Mouse (Mus musculus): ENCODE results near the gene Cadm1. TPM values are rescaled to one million over a fixed set of nuclear protein-coding genes. Genes with fewer than 3 reads are reported as not detected.

Cadm1 gene
- polyA plus RNA-seq, 1 experiment from 2014 or later, result 13.6 TPM

- H3K4me3 ChIP-seq (ENCODE audit: low read depth, low read length), result no peak overlapping the region
- ATAC-seq, result no peak
- H3K9ac ChIP-seq (replicated peaks), result no peak overlapping the region
- H3K4me2 ChIP-seq (ENCODE audit: low read depth, low read length), result no peak overlapping the region
- H3K27me3 ChIP-seq (ENCODE audit: insufficient read depth, low read length), result no peaks in the 10 kb centered on the region
- H3K27ac ChIP-seq (ENCODE audit: low read depth), result no peak overlapping the region
- no peaks in the 10 kb centered on the region for H3K4me1 ChIP-seq (ENCODE audit: insufficient read depth)
- no peaks in the 10 kb centered on the region for H3K9me3 ChIP-seq (ENCODE audit: low read length)
- no peaks in the 10 kb centered on the region for H3K36me3 ChIP-seq (replicated peaks; ENCODE audit: insufficient read depth, low read length)
- 86% methylated on average over 8 of the region's 8 CpGs for WGBS (ENCODE audit: insufficient replicate concordance)
- DNase-seq, result no peak
- no peak for TF ChIP-seq EP300 (IDR thresholded peaks at IDR 0.05; ENCODE audit: low read depth)
- no peak for TF ChIP-seq CTCF (IDR thresholded peaks at IDR 0.05; ENCODE audit: low read depth)
Measured at GRCm38 (mm10) chr9:47586839-47587238, 56.9 kb downstream of the Cadm1 start.

GRCm38 (mm10) chr9:47587577-47588194 is 57.7 kb downstream of the Cadm1 start:
- ATAC-seq, result peak; percentile 57; the same call in 1 of the 2 replicates
- Histone ChIP-seq H3K4me2 (ENCODE audit: low read depth, low read length) (peak overlapping the region; percentile 45), H3K4me3 (ENCODE audit: low read depth, low read length) (no peak overlapping the region; the same call in 1 of the 2 replicates)

DNA sequence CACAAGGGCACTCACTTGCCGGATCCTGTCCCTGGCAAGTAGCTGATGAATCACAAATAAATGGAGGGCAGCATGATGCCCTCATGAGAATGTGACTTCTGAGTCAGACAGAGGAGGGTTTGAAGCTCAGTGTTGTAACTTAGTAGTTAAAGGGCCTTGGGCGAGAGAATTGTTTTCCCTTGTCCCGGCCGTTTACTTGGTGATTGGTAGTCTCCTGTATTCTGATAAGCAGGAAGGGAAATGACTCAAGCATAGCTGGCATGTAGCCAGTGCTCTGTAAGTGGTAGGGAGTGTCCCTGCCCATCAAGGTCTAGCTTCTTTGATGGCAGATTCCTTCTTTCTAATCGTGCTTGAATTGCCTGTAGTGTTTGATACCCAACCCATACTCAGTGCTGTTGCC is 59.9 kb downstream of the Cadm1 start:
- 31% methylated on average over 5 of the region's 5 CpGs for WGBS (ENCODE audit: insufficient replicate concordance)
- H3K4me2 ChIP-seq (ENCODE audit: low read depth, low read length), result no peak overlapping the region
- H3K4me1 ChIP-seq (ENCODE audit: insufficient read depth), result no peaks in the 10 kb centered on the region
- ATAC-seq (peak; percentile 44), DNase-seq (peak; percentile 27)
- H3K9ac ChIP-seq (replicated peaks), result no peak overlapping the region
- TF ChIP-seq CTCF (IDR thresholded peaks at IDR 0.05; ENCODE audit: low read depth) (no peak), EP300 (IDR thresholded peaks at IDR 0.05; ENCODE audit: low read depth) (no peak)
- H3K27me3 ChIP-seq (ENCODE audit: insufficient read depth, low read length), result no peaks in the 10 kb centered on the region
- no peak overlapping the region for H3K27ac ChIP-seq (ENCODE audit: low read depth)
- H3K4me3 ChIP-seq (ENCODE audit: low read depth, low read length), result no peak overlapping the region
- no peaks in the 10 kb centered on the region for H3K36me3 ChIP-seq (replicated peaks; ENCODE audit: insufficient read depth, low read length)
- H3K9me3 ChIP-seq (ENCODE audit: low read length), result no peaks in the 10 kb centered on the region

More at GRCm38 (mm10) chr9:47587577-47588194, 57.7 kb downstream of the Cadm1 start:
- no peak overlapping the region for H3K27ac ChIP-seq (ENCODE audit: low read depth)
- H3K36me3 ChIP-seq (replicated peaks; ENCODE audit: insufficient read depth, low read length), result no peaks in the 10 kb centered on the region
- TF ChIP-seq EP300 (IDR thresholded peaks at IDR 0.05; ENCODE audit: low read depth), result no peak
- TF ChIP-seq CTCF (IDR thresholded peaks at IDR 0.05; ENCODE audit: low read depth), result peak; percentile 64
- DNase-seq, result no peak
- 39% methylated on average over 7 of the region's 7 CpGs for WGBS (ENCODE audit: insufficient replicate concordance)
- H3K9me3 ChIP-seq (ENCODE audit: low read length), result no peaks in the 10 kb centered on the region
- no peak overlapping the region for H3K9ac ChIP-seq (replicated peaks)
- no peaks in the 10 kb centered on the region for H3K4me1 ChIP-seq (ENCODE audit: insufficient read depth)
- no peaks in the 10 kb centered on the region for H3K27me3 ChIP-seq (ENCODE audit: insufficient read depth, low read length)

DNA sequence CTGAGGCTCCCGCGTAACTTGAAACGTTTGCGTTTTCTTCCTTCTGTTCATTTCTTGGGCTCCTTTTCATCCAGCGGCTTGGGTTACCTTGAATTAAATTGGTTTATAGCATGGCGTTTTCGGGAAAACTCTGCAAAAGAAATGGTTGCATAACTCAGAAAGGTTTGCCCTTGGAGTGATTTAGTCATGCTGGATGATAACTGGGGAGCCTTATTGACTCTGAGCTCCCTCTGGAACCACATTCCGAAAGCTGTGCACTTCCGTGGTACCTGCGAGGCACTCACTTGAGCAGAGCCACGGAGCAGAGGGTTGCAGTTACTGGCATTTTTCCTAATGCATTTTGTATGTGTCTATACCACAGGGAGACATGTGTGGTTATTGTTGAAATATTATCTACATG is 71.6 kb downstream of the Cadm1 start:
- 83% methylated on average over 11 of the region's 11 CpGs for WGBS (ENCODE audit: insufficient replicate concordance)
- no peaks in the 10 kb centered on the region for H3K27me3 ChIP-seq (ENCODE audit: insufficient read depth, low read length)
- H3K4me3 ChIP-seq (ENCODE audit: low read depth, low read length), result no peak overlapping the region

GRCm38 (mm10) chr9:47603971-47604370 is 74.0 kb downstream of the Cadm1 start:
- H3K4me3 ChIP-seq (ENCODE audit: low read depth, low read length), result no peak overlapping the region
- no peaks in the 10 kb centered on the region for H3K36me3 ChIP-seq (replicated peaks; ENCODE audit: insufficient read depth, low read length)
- no peak overlapping the region for H3K4me2 ChIP-seq (ENCODE audit: low read depth, low read length)
- H3K9ac ChIP-seq (replicated peaks), result no peak overlapping the region
- H3K27me3 ChIP-seq (ENCODE audit: insufficient read depth, low read length), result no peaks in the 10 kb centered on the region
- TF ChIP-seq EP300 (IDR thresholded peaks at IDR 0.05; ENCODE audit: low read depth), result no peak
- TF ChIP-seq CTCF (IDR thresholded peaks at IDR 0.05; ENCODE audit: low read depth), result no peak
- H3K4me1 ChIP-seq (ENCODE audit: insufficient read depth), result no peaks in the 10 kb centered on the region
- ATAC-seq (no peak), DNase-seq (no peak)
- WGBS (ENCODE audit: insufficient replicate concordance), result 65% methylated on average over 4 of the region's 4 CpGs
- no peaks in the 10 kb centered on the region for H3K9me3 ChIP-seq (ENCODE audit: low read length)
- no peak overlapping the region for H3K27ac ChIP-seq (ENCODE audit: low read depth)

More for the DNA sequence above, 71.6 kb downstream of the Cadm1 start:
- Histone ChIP-seq H3K4me2 (ENCODE audit: low read depth, low read length) (no peak overlapping the region), H3K36me3 (replicated peaks; ENCODE audit: insufficient read depth, low read length) (no peaks in the 10 kb centered on the region), H3K9ac (replicated peaks) (no peak overlapping the region), H3K27ac (ENCODE audit: low read depth) (no peak overlapping the region), H3K4me1 (ENCODE audit: insufficient read depth) (no peaks in the 10 kb centered on the region), H3K9me3 (ENCODE audit: low read length) (no peaks in the 10 kb centered on the region)
- no peak for ATAC-seq
- TF ChIP-seq EP300 (IDR thresholded peaks at IDR 0.05; ENCODE audit: low read depth) (no peak), CTCF (IDR thresholded peaks at IDR 0.05; ENCODE audit: low read depth) (no peak)
- no peak for DNase-seq

DNA sequence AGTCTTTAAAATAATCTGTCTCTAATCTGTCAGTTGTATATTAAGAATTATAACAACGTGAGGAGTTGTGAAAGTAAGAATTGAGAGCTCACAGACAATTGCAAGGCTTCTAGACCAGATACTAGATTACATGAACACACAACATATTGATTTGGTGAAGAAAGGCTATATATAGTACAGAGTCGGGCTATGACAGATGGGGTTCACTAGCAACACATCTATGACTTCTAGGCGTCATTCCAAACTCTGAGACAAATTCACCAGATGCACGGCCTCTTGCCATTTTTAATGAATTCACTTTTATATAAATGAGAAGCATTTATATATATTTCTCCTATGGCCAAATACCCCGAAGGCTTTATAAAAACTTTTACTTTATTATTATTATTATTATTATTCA is 75.7 kb downstream of the Cadm1 start:
- 67% methylated on average over 5 of the region's 5 CpGs for WGBS (ENCODE audit: insufficient replicate concordance)
- no peak for TF ChIP-seq CTCF (IDR thresholded peaks at IDR 0.05; ENCODE audit: low read depth)
- no peak for TF ChIP-seq EP300 (IDR thresholded peaks at IDR 0.05; ENCODE audit: low read depth)

More for the DNA sequence above, 75.7 kb downstream of the Cadm1 start:
- Histone ChIP-seq H3K27me3 (ENCODE audit: insufficient read depth, low read length) (no peaks in the 10 kb centered on the region), H3K9ac (replicated peaks) (no peak overlapping the region), H3K27ac (ENCODE audit: low read depth) (no peak overlapping the region), H3K4me3 (ENCODE audit: low read depth, low read length) (no peak overlapping the region), H3K4me1 (ENCODE audit: insufficient read depth) (no peaks in the 10 kb centered on the region), H3K9me3 (ENCODE audit: low read length) (no peaks in the 10 kb centered on the region), H3K36me3 (replicated peaks; ENCODE audit: insufficient read depth, low read length) (no peaks in the 10 kb centered on the region), H3K4me2 (ENCODE audit: low read depth, low read length) (no peak overlapping the region)
- ATAC-seq (no peak), DNase-seq (no peak)

Data from liver, postnatal 0 days (tissue).